Mouse (Mus musculus) G1E (cell line): ENCODE data around the gene Vac14. TPM values are rescaled to one million over a fixed set of nuclear protein-coding genes. Genes with fewer than 3 reads are reported as not detected.

Source experiments
- ATAC-seq: 2 replicates; pipeline ENCODE4 v1.8.0; 2016; ENCODE audit warnings: mild to moderate bottlenecking; ENCODE audit not compliant: insufficient number of reproducible peaks, poor library complexity, low FRiP score, severe bottlenecking; ENCODE audit errors: extremely low read depth
- DNase-seq: peaks from one replicate; pipeline ENCODE4 v3.0.0; 2012; ENCODE audit warnings: low spot score
- H3K27me3 ChIP-seq: 2 replicates; pipeline ENCODE4 v1.6.1; 2012; ENCODE audit warnings: mild to moderate bottlenecking, low read length, inconsistent platforms; ENCODE audit not compliant: insufficient read depth
- H3K36me3 ChIP-seq: replicated peaks from 2 replicates; pipeline ENCODE3; 2012; ENCODE audit warnings: mild to moderate bottlenecking, inconsistent platforms
- H3K4me1 ChIP-seq: 2 replicates; pipeline ENCODE4 v1.6.1; 2012; ENCODE audit warnings: low read depth, low read length, inconsistent platforms, mixed read lengths; ENCODE audit not compliant: insufficient read depth
- H3K4me3 ChIP-seq: 2 replicates; pipeline ENCODE4 v1.5.1; 2012; ENCODE audit warnings: low read depth, mild to moderate bottlenecking, inconsistent platforms, low read length, moderate library complexity, mixed read lengths
- H3K9me3 ChIP-seq: replicated peaks from 2 replicates; pipeline ENCODE4 v1.6.1; 2012; ENCODE audit warnings: inconsistent platforms
- CTCF ChIP-seq: IDR thresholded peaks from 2 replicates; pipeline ENCODE4 v1.5.1; 2012; ENCODE audit warnings: low read depth, low read length, inconsistent platforms, mixed read lengths
- GATA1 ChIP-seq: IDR thresholded peaks from 2 replicates; pipeline ENCODE4 v1.6.1; 2012; ENCODE audit warnings: borderline replicate concordance, low read length, inconsistent platforms, mixed read lengths
- GATA2 ChIP-seq: IDR thresholded peaks from 2 replicates; pipeline ENCODE4 v1.6.1; 2012; ENCODE audit warnings: low read depth, low read length, inconsistent platforms, borderline replicate concordance
- POLR2AphosphoS5 ChIP-seq: IDR thresholded peaks from 2 replicates; pipeline ENCODE4 v1.6.1; 2012; ENCODE audit warnings: low read depth, low read length, inconsistent platforms; ENCODE audit not compliant: insufficient replicate concordance
- TAL1 ChIP-seq: conservative IDR thresholded peaks from 2 replicates; pipeline ENCODE4 v1.6.1; 2012; ENCODE audit warnings: low read depth, low read length, inconsistent platforms, mixed read lengths
- polyA plus RNA-seq: library from polyadenylated mRNA; stranded (reverse); fragments of >175 nt; gene quantifications from 2 replicates; pipeline ENCODE4 v1.2.3, GENCODE M21; 2012
- total RNA-seq, 2 experiments: library from RNA; stranded (forward) in 1 of 2; stranded (reverse) in 1 of 2; fragments of 200-1000 nt in 1 of 2; fragments of >200 nt in 1 of 2; fragmentation: Nextera tagmentation in 1 of 2; gene quantifications; 2 replicates each; pipeline ENCODE4 v1.2.3; 2014 to 2017

Vac14 gene
- total and polyA plus RNA-seq, 3 experiments, result 25.7 to 70.1 (median 52.1) TPM

DNA sequence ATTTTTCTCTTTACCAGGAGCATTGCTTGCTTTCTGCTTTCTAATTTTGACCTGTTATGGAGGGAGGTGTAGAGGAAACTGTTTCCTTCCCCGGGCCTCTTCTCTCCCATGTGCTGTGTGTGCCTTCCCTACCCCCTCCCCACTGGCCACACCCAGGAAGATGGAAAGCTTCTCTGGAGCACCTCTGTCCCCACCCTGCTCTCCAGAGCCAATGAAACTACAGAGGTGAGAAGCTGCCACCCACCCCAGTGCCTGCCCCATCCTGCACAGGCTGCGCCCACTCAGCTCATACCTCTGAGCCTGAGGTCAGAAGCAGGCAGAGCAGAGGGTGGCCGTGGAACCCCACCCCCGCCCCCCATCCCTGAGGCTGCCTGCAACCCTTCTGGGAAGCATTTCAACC, 136.3 kb downstream of the Vac14 start:
- peaks cover 62% of the 10 kb centered on the region for H3K27me3 ChIP-seq
- TF ChIP-seq TAL1 (no peak), POLR2AphosphoS5 (no peak), GATA1 (no peak)
- ATAC-seq, result no peak
- H3K36me3 ChIP-seq, result no peaks in the 10 kb centered on the region
- no peak overlapping the region for H3K4me3 ChIP-seq
- H3K4me1 ChIP-seq, result 0 out of 2 replicates have a peak, but pooled peaks cover 2% of the 10 kb centered on the region
- H3K9me3 ChIP-seq, result no peaks in the 10 kb centered on the region
- no peak for DNase-seq

DNA sequence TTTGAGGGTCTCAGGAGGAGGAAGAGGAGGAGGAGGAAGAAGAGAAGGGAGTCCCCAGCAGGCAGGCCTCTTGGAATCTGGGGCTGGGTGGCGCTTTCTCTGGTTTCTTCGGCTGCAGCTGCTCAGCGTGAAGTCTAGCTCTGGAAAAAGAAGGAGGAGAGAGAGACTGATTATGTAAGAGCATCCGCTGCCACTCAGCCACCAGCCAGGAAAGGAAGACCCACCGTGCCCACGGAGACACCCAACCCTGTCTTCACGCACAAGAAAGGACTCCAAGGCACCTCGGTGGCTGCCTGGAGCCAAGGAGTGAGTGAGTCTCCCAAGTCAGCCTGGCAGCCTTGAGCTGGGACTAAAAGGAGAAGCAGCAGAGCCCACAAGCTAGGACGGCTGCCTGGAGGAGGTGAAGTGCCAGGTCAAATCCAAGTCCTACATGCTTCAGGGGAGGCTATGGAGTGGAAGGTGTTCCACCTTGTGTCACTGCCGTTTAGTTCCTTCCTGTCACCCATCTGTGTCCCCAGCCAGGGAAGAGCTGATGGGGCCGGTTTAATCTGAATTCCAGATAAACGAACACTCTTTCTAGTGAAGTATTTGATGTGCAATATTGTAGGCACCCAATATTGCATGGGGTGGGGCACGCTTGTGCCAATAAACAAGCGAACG, 137.3 kb downstream of the Vac14 start:
- DNase-seq (no peak), ATAC-seq (no peak)
- no peak for TF ChIP-seq GATA2
- no peak for TF ChIP-seq CTCF
- no peak for TF ChIP-seq POLR2AphosphoS5
- TF ChIP-seq TAL1, result no peak
- TF ChIP-seq GATA1, result no peak
- no peak overlapping the region for H3K4me3 ChIP-seq
- no peaks in the 10 kb centered on the region for H3K9me3 ChIP-seq
- peaks cover 68% of the 10 kb centered on the region for H3K27me3 ChIP-seq
- no peaks in the 10 kb centered on the region for H3K36me3 ChIP-seq
- H3K4me1 ChIP-seq, result 0 out of 2 replicates have a peak, but pooled peaks cover 2% of the 10 kb centered on the region

DNA sequence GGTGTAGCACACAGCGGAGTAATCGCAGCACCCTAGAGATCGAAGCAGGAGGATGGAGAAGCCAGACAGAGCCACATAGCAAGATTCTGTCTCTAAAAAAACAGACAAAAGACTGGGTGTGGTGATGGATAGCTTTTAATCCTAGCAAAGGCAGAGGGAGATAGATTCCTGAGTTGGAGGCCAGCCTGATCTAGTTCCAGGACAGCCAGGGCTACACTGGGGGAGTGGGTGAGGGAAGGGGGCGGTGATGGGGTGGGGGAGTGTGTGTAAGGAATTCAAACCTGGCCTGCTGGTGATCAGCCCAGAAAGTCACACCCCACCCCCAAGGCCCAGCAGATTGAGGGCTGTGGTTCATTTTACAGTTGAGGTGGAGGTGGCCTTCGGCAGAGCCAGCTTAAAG, 137.8 kb downstream of the Vac14 start:
- H3K27me3 ChIP-seq, result peaks cover 68% of the 10 kb centered on the region
- DNase-seq, result no peak
- no peaks in the 10 kb centered on the region for H3K36me3 ChIP-seq
- no peaks in the 10 kb centered on the region for H3K9me3 ChIP-seq
- H3K4me3 ChIP-seq, result no peak overlapping the region
- no peak for ATAC-seq
- H3K4me1 ChIP-seq, result 0 out of 2 replicates have a peak, but pooled peaks cover 2% of the 10 kb centered on the region
- no peak for TF ChIP-seq CTCF
- TF ChIP-seq POLR2AphosphoS5, result no peak

DNA sequence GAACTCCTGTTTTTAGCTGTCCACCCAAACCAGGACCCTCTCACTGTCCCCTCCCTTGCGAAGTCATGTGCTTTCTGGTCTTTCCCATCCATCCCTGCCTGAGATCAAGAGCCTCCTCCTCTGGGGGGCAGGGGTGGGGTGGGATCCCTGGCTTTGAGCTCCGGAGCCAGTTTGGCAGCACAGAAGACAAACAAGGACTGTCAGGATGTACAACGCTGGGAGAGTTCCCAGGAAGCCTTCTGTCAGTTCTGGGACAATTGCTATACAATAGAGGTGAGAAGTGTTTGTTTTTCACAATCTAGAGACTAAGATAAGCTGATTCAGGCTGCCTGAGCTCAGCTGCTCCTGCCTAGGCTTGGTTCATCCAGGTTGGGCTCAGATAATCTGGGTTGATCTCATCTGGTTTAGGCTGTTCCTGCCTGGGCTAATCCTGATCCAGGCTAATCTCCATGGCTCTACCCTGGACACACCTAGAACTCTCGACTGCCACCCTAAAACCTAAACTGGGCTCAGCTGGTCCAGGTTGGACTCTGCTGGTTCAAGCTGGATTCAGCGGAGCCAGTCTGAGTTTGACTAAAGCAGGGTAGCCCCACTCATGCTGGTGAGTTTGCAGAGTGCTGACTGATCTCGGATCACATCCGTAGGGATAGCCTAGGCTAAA, 142.0 kb downstream of the Vac14 start:
- Histone ChIP-seq H3K9me3 (no peaks in the 10 kb centered on the region), H3K36me3 (no peaks in the 10 kb centered on the region), H3K4me1 (0 out of 2 replicates have a peak, but pooled peaks cover 2% of the 10 kb centered on the region), H3K27me3 (peaks cover 42% of the 10 kb centered on the region), H3K4me3 (no peak overlapping the region)
- ATAC-seq (no peak), DNase-seq (no peak)
- no peak for TF ChIP-seq GATA1
- no peak for TF ChIP-seq POLR2AphosphoS5
- no peak for TF ChIP-seq TAL1
- no peak for TF ChIP-seq GATA2
- no peak for TF ChIP-seq CTCF

DNA sequence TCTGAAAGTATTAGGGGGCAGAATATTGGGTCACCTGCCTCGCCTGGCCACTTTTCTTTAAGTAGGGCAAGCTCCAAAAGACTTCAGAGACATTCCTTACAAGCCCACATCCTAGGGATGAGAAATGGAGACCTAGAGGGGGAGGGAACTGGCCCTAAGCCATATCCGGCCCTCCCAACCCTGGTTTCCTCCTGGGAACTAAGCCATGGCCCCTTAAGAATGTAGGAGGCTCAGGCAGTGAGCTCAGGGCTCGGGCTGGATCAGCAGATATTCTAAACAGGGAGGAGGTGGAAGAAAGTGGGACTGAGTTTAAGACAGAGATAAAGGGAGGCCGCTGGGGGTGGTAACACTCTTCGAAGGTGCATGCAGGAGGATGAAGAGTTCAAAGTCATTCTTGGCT, 142.8 kb downstream of the Vac14 start:
- Histone ChIP-seq H3K4me3 (no peak overlapping the region), H3K36me3 (no peaks in the 10 kb centered on the region), H3K4me1 (0 out of 2 replicates have a peak, but pooled peaks cover 2% of the 10 kb centered on the region), H3K9me3 (no peaks in the 10 kb centered on the region), H3K27me3 (peaks cover 41% of the 10 kb centered on the region)
- DNase-seq (no peak), ATAC-seq (no peak)
- TF ChIP-seq GATA1 (no peak), GATA2 (no peak), TAL1 (no peak), CTCF (no peak)

DNA sequence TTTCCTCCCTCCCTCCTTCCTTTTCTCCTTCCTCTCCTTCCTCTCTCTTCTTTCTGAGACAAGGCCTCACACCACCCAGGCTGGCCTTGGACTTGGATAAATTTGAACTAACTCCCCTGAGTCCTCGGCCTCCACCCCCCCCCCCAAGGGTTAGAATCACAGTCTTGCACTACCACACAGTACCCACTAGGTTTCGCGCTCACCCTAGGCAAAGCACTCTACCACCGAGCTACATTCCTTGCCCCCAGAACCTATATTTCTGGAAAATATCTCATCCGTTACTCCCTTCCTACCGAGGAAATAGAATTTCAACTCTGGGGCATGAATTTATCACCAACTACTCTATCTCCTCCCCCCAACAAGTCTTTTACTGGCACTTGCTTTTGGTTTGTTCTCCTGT, 143.6 kb downstream of the Vac14 start:
- Histone ChIP-seq H3K4me3 (no peak overlapping the region), H3K27me3 (peaks cover 35% of the 10 kb centered on the region), H3K36me3 (no peaks in the 10 kb centered on the region), H3K4me1 (no peaks in the 10 kb centered on the region), H3K9me3 (no peaks in the 10 kb centered on the region)
- DNase-seq (no peak), ATAC-seq (no peak)
- no peak for TF ChIP-seq GATA2
- no peak for TF ChIP-seq POLR2AphosphoS5
- no peak for TF ChIP-seq CTCF
- no peak for TF ChIP-seq TAL1
- TF ChIP-seq GATA1, result no peak
